Mouse (Mus musculus) thymus, adult 2 months (tissue): Measurements from ENCODE around the gene Pnma1. TPM values are rescaled to one million over a fixed set of nuclear protein-coding genes. Genes with fewer than 3 reads are reported as not detected.

Experiments used
- DNase-seq: peaks from one replicate; pipeline ENCODE4 v3.0.0; 2021
- H3K27ac ChIP-seq: fragments of 200-500 bp; 2 replicates; pipeline ENCODE4 v1.5.1; 2012; ENCODE audit warnings: low read length, control low read depth; ENCODE audit not compliant: control insufficient read depth, insufficient read depth
- H3K27me3 ChIP-seq: fragments of 200-500 bp; 2 replicates; pipeline ENCODE4 v1.6.1; 2012; ENCODE audit warnings: mild to moderate bottlenecking, low read length, moderate library complexity, mixed read lengths; ENCODE audit not compliant: control insufficient read depth, insufficient read depth
- H3K36me3 ChIP-seq: fragments of 200-500 bp; 2 replicates; pipeline ENCODE4 v1.6.1; 2012; ENCODE audit warnings: mild to moderate bottlenecking, low read length, moderate library complexity; ENCODE audit not compliant: control insufficient read depth, insufficient read depth
- H3K4me1 ChIP-seq: fragments of 200-500 bp; replicated peaks from 2 replicates; pipeline ENCODE4 v1.6.1; 2012; ENCODE audit warnings: low read length; ENCODE audit not compliant: control insufficient read depth, insufficient read depth
- H3K4me3 ChIP-seq: fragments of 200-500 bp; 2 replicates; pipeline ENCODE4 v1.5.1; 2012; ENCODE audit warnings: mild to moderate bottlenecking, low read length, control low read depth, moderate library complexity; ENCODE audit not compliant: control insufficient read depth, insufficient read depth
- CTCF ChIP-seq: fragments of 200-500 bp; IDR thresholded peaks from 2 replicates; pipeline ENCODE4 v1.5.1; 2012; ENCODE audit warnings: mild to moderate bottlenecking, control low read depth, low read length, moderate library complexity, borderline replicate concordance; ENCODE audit not compliant: control insufficient read depth, poor library complexity, insufficient read depth; ENCODE audit errors: extremely low read depth
- POLR2A ChIP-seq: fragments of 200-500 bp; IDR thresholded peaks from 2 replicates; pipeline ENCODE4 v1.6.1; 2012; ENCODE audit warnings: mild to moderate bottlenecking, low read length, control low read depth, moderate library complexity; ENCODE audit not compliant: control insufficient read depth, poor library complexity, insufficient read depth; ENCODE audit errors: extremely low read depth
- WGBS: fragments of 180-500 bp; shearing (Covaris S2); methylation state at CpG from one replicate; pipeline ENCODE4 v1.1.7; 2018; 5-methylcytosine and 5-hydroxymethylcytosine counted together
- polyA plus RNA-seq: library from polyadenylated mRNA; depleted of rRNA; stranded (reverse); fragments of >200 nt; gene quantifications from 2 replicates; pipeline ENCODE4 v1.2.3, GENCODE M21; 2012; rRNA removed

The Pnma1 gene
- 0.24 and 0.28 TPM in 2 replicates for polyA plus RNA-seq

- H3K27me3 ChIP-seq, result no peaks in the 10 kb centered on the region
- peaks cover 11% of the 10 kb centered on the region; the same call in 1 of the 2 replicates for H3K4me1 ChIP-seq
- 9% methylated on average over 50 of the region's 50 CpGs for WGBS
- DNase-seq, result peak; percentile 57
- H3K4me3 ChIP-seq, result peak within 1 kb of the TSS; percentile 55
- no peak within 1 kb of the TSS for H3K27ac ChIP-seq
- H3K36me3 ChIP-seq, result peaks cover 10% of the 10 kb centered on the region
- TF ChIP-seq CTCF, result no peak
- TF ChIP-seq POLR2A, result no peak
These were observed at the start of gene Pnma1 for GRCm38 (mm10) chr12:84147954-84148621. Gene Pnma1 (minus strand): TSS chr12:84148489.

GRCm38 (mm10) chr12:84195195-84195594, 46.9 kb upstream of the Pnma1 start:
- 69% methylated on average over 6 of the region's 6 CpGs for WGBS
- no peak for DNase-seq
- no peaks in the 10 kb centered on the region for H3K27me3 ChIP-seq
- H3K27ac ChIP-seq, result no peak overlapping the region
- no peaks in the 10 kb centered on the region for H3K36me3 ChIP-seq
- H3K4me3 ChIP-seq, result no peak overlapping the region
- H3K4me1 ChIP-seq, result peaks cover 22% of the 10 kb centered on the region
- TF ChIP-seq POLR2A (no peak), CTCF (no peak)

DNA sequence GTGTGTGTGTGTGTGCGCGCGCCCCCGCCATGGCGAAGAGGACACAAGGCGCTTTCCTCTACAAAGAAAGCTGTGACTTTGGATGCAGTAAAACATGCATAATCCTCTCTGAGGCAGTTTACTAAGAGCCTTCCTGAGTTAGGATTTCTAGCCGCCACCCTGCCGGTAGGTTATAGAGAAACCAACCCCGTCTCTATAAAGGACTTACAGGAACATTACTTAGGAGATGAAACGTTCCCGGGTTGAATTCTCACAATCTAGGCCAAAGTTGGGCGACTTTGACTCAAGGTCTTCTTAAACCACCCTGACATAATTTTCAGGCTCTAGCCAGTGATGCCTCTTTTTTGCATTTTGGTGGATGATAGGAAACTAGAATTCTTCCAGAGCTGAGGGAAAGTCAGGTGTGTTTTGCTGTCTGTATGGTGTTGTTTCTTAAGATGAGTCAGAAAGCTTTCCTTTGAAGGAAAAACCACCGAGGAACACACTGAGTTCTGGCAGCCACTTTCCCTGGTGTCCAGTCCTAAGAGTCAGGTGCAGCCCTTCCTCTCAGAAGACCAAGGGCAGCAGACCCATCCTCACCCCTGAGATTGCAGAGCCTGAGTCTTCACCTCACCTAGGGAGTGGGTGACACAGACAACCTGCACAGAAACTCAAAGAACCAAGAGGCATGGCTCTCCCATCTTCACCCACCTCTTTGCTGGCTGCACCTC, 46.3 kb upstream of the Pnma1 start:
- WGBS, result 7% methylated on average over 13 of the region's 13 CpGs
- Histone ChIP-seq H3K4me1 (peaks cover 22% of the 10 kb centered on the region), H3K27ac (no peak overlapping the region), H3K4me3 (peak overlapping the region; percentile 22), H3K36me3 (no peaks in the 10 kb centered on the region), H3K27me3 (no peaks in the 10 kb centered on the region)
- TF ChIP-seq POLR2A (no peak), CTCF (no peak)
- no peak for DNase-seq

GRCm38 (mm10) chr12:84193642-84194399, 45.5 kb upstream of the Pnma1 start:
- H3K4me1 ChIP-seq, result peaks cover 28% of the 10 kb centered on the region
- DNase-seq, result peak; percentile 92
- H3K27ac ChIP-seq, result no peak overlapping the region
- H3K4me3 ChIP-seq, result peak overlapping the region; percentile 60
- WGBS, result 1% methylated on average over 48 of the region's 49 CpGs
- no peaks in the 10 kb centered on the region for H3K36me3 ChIP-seq
- peak; percentile 30; the same call in 1 of the 2 replicates for TF ChIP-seq POLR2A
- TF ChIP-seq CTCF, result no peak
- H3K27me3 ChIP-seq, result no peaks in the 10 kb centered on the region

- H3K27ac ChIP-seq, result no peak overlapping the region
- peaks cover 36% of the 10 kb centered on the region for H3K4me1 ChIP-seq
- H3K27me3 ChIP-seq, result no peaks in the 10 kb centered on the region
- H3K4me3 ChIP-seq, result peak overlapping the region; percentile 60
- under 1% methylated on average over 93 of the region's 102 CpGs for WGBS
- no peaks in the 10 kb centered on the region for H3K36me3 ChIP-seq
- DNase-seq, result peak; percentile 51
- TF ChIP-seq CTCF (no peak), POLR2A (no peak)
These were observed 44.7 kb upstream of the Pnma1 start for GRCm38 (mm10) chr12:84192741-84193641.

- H3K4me1 ChIP-seq, result peaks cover 40% of the 10 kb centered on the region
- H3K4me3 ChIP-seq, result peak overlapping the region; percentile 60
- TF ChIP-seq CTCF (no peak), POLR2A (no peak)
These were observed 44.0 kb upstream of the Pnma1 start for GRCm38 (mm10) chr12:84192280-84192679.

More at GRCm38 (mm10) chr12:84192280-84192679, 44.0 kb upstream of the Pnma1 start:
- Histone ChIP-seq H3K27ac (no peak overlapping the region), H3K27me3 (no peaks in the 10 kb centered on the region), H3K36me3 (no peaks in the 10 kb centered on the region)
- WGBS, result 13% methylated on average over 13 of the region's 13 CpGs
- DNase-seq, result no peak
